Mouse (Mus musculus): ENCODE results near the gene Ugt1a2.
"Not testable (repeated sequence)": the region's sequence is repeated elsewhere in the genome, so short reads cannot be mapped to it uniquely, and the experiment has no call there.

Gene Ugt1a2

GRCm38 (mm10) chr1:88218051-88218450 lies 17.6 kb downstream of the Ugt1a2 start:
- DNase-seq: no peak

GRCm38 (mm10) chr1:88218591-88218990 lies 18.2 kb downstream of the Ugt1a2 start:
- DNase-seq: no peak

GRCm38 (mm10) chr1:88219054-88219453 lies 18.7 kb downstream of the Ugt1a2 start:
- no peak for DNase-seq

DNA sequence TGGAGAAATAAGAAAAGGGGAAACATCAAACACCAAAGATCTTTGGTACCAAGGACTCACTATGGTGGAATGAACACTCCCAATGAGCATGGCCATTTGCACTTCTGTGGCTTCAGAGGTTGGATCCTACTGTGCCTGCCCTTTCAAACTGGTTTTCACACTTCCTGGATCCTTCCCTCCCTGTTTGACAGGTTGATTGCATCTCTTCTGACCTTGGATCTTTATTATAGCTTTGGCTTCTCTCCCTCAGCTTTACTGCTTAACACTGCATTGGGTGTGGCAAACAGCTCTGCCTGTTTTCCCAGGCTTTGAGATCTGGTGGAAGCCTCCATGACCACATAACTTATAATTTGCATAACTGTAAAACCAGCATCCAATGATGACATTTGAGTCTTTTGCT lies 19.9 kb downstream of the Ugt1a2 start:
- DNase-seq: no peak

DNA sequence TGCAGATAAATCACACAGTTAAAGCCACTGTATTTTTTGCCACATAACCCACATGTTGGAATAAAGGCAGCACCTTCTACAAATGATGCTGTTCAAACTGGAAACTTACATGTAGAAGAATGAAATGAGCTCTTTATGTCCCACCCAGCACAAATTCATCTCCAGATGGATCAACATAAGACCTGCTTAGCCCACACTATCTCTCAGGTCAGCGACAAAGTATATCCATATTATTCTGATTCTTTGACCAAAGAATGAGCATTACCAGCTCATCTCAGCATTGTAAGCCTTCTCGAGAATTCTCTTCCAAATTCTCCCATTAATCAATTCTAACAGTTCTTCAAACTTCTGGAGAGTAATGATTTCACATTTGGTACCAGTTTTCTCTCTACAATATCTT lies 21.8 kb downstream of the Ugt1a2 start:
- no peak for DNase-seq

DNA sequence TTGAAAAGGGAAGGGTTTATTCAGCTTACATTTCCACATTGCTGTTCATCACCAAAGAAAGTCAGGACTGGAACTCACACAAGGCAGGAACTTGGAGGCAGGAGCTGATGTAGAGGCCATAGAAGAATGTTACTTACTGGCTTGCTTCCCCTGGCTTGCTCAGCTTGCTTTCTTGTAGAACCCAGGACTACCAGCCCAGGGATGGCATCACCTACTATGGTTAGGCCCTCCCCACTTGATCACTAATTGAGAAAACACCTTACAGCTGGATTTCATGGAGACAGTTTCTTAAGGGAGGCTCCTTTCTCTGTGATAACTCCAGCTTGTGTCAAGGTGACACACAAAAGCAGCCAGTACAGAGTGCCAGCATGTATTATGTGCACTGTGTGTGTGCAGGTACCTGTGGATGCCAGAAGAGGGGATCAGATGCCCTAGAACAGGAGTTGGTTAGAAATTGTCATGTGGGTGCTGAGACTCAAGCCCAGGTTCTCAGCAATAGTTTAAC lies 22.7 kb downstream of the Ugt1a2 start:
- DNase-seq: not testable (repeated sequence)

DNA sequence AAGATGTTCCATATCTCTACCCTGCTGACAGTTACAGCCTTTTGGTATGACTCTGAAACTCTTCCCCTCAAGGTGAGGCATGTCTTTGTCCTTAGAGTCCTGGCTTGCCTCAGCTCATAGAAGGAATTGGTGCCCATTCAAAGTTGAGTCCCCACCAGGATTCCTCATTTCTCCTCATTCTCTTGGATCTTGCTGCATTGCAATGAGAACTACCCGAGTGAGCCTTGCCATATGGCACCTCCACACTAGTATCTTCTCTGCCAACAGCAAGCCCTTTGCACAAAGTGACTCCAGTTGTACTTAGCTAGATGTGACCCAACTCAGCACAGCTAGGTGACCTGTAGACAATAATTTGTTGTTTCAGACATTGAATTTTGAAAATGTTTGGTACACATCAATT lies 23.2 kb downstream of the Ugt1a2 start:
- no peak for DNase-seq

GRCm38 (mm10) chr1:88224029-88224776 lies 23.8 kb downstream of the Ugt1a2 start:
- peak; percentile 49 for DNase-seq

- DNase-seq: not testable (repeated sequence)
Measured at GRCm38 (mm10) chr1:88225301-88225700, 24.9 kb downstream of the Ugt1a2 start.

- no peak for DNase-seq
Measured at GRCm38 (mm10) chr1:88225741-88226140, 25.3 kb downstream of the Ugt1a2 start.

- DNase-seq: no peak
Measured at GRCm38 (mm10) chr1:88226670-88227379, 26.4 kb downstream of the Ugt1a2 start, which contains the start of gene Mroh2a. Gene Mroh2a, plus strand, starts transcription at chr1:88226986.

- DNase-seq: no peak
Measured at GRCm38 (mm10) chr1:88227482-88227881, 27.1 kb downstream of the Ugt1a2 start.

DNA sequence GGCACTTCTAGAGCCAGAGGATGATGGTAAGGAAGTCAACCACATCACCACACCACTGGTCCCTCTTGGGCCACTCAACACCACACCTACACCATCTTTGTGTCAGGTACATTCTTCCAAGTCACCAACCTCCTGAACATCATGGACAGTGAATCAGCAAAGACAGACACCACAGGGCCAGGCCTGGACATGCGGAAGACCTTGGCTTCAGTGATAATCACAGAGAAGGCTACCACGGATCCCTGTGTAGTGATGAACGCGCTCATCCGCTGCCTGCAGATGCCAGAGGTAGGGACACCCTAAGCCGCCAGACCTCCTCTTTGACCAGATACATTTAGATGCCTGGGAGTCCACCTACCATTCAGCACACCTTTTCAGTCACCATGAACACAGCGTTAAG lies 27.7 kb downstream of the Ugt1a2 start:
- no peak for DNase-seq

GRCm38 (mm10) chr1:88229566-88229965 lies 29.2 kb downstream of the Ugt1a2 start:
- DNase-seq: no peak

DNA sequence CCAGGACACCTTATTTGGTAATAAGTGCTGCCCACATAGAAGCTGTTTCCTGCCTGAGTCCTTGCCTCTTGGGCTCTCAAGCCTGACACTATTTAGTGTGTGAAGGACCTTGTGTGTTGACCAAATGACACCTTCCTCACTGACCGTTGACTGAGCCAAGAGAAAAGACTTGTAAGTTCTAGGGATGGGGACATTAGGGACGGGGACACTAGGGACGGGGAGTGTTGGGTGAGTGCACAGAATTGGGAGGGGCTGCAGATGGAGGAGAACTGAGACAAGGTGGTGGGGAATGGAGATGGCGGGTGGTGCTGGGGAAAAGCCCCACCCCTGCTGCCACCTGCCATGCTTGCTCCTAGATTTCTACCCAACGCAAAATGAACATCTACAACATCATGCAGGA lies 29.6 kb downstream of the Ugt1a2 start:
- DNase-seq: no peak

DNA sequence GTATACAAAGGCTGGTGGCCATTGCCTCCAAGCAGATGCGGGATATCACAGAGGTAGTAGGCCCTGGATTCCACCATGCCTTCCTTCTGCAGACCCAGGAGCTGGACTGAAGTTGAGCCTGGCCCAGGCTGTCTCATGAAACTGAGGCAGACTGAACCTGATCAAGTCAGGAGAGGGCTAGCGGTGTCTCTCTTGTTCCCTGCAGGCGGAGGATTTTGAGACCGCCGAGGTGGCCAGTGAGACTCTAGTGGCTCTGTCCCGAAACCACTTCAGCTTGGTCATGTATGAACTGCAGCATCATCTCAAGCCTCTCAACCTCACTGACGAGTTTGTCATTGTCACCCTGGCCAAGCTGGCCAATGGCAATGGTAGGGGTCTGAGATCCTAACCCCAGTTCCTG lies 30.0 kb downstream of the Ugt1a2 start:
- no peak for DNase-seq

- no peak for DNase-seq
Measured at GRCm38 (mm10) chr1:88230981-88231802, 30.8 kb downstream of the Ugt1a2 start.

DNA sequence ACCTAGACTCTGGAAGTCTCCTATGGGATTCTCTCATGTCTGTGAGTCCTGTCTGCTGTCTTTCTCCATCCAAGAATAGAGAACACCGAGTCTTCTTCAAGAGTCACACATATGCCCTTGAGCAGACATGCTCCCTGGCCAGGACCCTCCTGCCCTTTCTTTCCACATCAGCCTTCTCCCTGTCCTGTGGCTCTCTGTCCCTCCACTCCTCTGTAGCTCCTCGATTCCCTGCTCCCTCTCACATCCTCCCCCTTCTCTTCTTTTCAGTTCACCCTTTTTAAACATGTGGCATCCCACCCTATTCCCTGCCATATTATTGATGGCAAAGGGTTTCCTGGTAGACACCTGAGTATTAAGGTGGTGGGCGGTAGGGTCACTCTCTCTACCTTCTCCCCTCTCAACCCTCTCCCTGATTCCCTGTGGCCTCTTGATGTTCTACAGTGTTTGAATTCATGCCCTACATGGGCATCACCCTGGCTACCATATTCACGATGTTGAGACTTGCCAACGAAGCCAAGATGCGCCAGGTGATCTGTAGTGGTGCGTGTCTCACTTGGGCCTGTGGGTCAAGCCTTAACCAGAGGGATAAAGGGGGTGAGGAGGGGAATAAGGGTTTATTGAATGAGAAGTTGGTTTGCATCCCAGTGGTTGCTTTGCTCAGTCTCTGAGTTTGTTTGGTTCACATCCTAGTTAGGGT lies 31.6 kb downstream of the Ugt1a2 start:
- DNase-seq: no peak

GRCm38 (mm10) chr1:88232664-88233380 lies 32.4 kb downstream of the Ugt1a2 start:
- DNase-seq: no peak

- no peak for DNase-seq
Measured at GRCm38 (mm10) chr1:88233421-88234247, 33.2 kb downstream of the Ugt1a2 start.

GRCm38 (mm10) chr1:88234248-88234610 lies 33.8 kb downstream of the Ugt1a2 start:
- no peak for DNase-seq

All from lung, postnatal 14 days (tissue).